Mouse (Mus musculus) gonadal fat pad, adult 2 months (tissue): ENCODE measurements at regions not wholly inside any gene's neighbourhood (a gene's known extent, or its start where the extent isn't known, plus 50 kb on each side); places are given as distances from the start of the nearest gene placed in this dataset.
A peak's percentile ranks its signal among the peaks of the same experiment; 100 is the strongest.

ENCODE experiments used
- DNase-seq: peaks from one replicate; pipeline ENCODE4 v3.0.0-alpha.2; 2012; ENCODE audit warnings: low read depth

GRCm38 (mm10) chr3:103464181-103464580 lies 110.8 kb upstream of the Syt6 start:
- no peak for DNase-seq

DNA sequence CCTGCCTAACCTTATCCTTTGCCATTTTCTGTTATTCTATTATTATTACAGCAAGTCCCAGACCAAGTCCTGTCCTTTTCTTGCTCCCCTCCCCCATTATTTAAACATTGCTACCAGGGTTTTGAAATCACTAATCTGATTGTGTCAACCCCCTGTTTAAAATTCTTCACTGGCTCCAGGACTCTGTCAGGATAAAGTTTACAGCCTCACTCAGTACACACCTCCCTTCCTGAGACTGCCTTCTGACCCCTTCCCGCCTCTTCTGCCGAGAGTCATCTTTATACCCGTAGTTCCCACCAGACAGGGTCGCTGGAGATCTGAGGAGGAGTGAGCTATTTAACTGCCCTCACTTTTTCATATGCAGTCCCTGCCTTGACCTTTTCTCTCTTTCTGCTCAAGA lies 110.3 kb upstream of the Syt6 start:
- no peak for DNase-seq

DNA sequence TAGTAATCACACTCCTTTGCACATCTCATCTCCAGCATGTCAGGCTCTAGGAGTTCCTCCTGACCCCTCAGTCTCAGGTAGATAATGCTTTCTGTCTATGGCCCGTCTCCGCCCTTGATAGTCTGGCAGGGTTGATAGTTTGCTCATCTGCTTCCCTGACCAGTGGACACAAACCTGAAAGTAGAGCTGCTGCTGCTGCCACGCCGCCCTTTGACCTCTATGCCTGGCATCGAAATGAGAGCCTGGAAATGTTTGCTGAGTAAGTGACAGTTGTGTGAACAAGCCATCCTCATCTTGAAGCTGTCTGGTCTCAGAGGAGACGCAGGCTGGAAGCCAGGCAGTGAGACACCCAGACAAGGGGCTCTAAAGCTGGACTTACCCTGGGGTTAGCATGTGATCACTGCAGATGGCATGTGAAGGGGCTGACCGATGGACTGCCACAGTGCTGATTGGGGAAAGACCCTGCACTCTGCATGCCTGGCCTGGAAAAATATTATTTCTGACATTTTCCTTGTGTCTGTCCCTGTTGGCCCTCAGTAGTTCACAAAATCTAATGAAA lies 109.8 kb upstream of the Syt6 start:
- no peak for DNase-seq

GRCm38 (mm10) chr3:103465948-103466347 lies 109.1 kb upstream of the Syt6 start:
- DNase-seq, result no peak

- no peak for DNase-seq
These were observed 104.2 kb upstream of the Syt6 start for GRCm38 (mm10) chr3:103470586-103471400.

GRCm38 (mm10) chr3:103472598-103472997 lies 102.4 kb upstream of the Syt6 start:
- DNase-seq, result no peak

DNA sequence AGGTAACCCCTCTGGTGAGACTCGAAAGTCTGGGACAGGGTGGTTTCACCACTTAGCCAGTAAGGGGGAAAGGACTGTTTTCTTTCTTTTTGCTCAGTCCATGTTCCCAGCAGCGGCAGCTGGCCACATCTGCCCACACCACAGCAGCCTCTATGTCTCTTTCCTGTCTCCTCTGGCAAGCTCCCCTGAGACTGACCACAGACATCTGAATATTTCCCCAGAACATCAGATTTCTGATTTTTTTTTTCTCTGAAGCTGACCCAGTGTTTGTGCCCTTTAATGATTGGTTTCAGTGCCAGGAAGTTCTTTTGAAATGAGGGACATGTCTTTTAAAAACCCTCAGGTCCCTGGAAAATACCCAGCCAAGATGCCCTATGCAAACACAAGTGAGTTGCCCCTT lies 101.7 kb upstream of the Syt6 start:
- no peak for DNase-seq

DNA sequence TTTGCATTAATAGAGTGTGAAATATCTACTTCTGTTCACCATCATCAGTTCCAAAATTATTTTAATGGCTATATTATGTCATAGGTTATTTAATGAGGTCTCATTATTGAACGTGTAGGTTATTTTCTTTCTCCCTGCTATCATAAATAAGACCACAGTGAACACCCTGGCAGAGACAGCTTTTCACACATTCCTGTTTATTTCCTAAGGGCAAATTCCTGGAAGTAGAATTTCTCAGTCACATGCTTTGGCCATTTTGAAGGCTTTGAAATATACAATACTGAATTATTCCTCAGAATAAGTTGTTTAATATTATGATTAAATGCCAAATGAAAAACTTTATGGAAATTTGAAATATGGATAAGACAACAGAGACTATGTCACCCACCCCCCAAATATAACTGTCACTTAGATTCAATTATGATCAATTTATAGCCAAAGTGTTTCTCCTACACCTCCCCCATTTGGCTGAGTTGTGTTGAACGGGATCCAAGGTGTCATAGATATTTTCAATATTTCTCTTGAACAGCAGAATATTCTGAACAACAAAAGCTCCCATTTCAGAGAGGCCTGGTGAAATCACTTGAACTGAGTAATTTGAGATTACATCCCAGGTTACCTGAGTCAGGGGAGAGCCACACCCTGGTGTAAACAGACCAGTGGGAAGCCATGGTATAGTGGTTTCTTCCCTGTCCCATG lies 95.0 kb upstream of the Syt6 start:
- DNase-seq, result no peak

- DNase-seq, result no peak
These were observed 94.4 kb upstream of the Syt6 start for GRCm38 (mm10) chr3:103480676-103481075.

DNA sequence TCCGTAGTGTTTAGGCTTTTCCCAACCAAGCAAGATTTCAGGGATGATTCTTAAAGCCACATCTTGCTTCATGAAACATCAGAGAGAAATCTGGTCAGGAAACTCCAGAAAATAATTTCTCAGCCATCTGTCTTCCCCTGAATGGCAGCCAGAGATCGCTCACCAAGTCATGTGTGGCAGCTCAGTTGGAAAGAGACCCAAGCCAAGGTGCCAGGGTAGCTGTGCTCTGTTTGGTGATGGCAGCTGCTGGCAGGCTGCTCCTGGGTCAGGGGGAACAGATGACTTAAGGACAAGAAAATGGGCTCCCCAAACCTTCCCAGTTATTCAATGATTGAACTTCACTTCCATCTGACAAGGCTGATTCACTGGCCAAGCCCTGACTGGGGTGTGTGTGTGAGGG lies 91.7 kb upstream of the Syt6 start:
- DNase-seq, result no peak

DNA sequence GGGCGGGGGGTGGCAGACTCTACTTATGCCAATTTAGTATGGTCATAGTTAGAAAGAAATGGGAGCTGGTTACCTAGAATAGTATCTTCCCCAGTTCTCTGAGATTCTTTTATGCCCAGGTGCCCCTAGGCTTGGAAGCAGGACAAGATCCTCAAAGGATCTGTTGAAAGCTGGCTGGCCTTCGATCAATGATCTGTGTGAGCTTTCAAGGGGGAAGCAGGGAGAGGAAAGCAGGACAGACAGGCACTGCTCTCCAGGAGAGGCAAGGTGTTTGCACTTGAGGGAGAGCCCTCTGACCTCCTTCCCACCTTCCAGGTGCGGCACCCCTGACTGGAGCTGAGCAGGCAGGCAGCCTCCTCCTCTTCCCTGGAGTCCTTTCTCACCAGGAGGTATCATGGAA lies 91.3 kb upstream of the Syt6 start:
- DNase-seq, result no peak

DNA sequence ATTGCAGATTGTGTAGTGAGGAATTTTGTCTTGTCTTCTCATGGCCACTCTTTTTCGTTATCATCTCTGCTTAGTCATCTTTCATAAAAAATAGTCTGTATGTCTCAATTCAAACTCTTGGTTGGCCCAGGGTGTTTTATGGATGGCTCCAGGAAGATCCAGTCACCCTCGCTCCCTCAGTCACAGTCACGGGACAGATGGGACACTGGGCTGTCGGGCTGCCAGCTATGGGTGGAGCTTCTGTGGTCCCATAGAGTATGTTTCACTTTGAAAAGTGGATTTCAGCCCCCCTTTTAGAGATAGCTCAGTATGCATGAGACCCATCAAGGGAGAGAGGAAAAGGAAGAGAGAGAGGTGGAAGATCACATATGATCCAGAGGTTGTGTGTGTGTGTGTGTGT lies 85.2 kb upstream of the Syt6 start:
- DNase-seq, result no peak

- no peak for DNase-seq
These were observed 84.1 kb upstream of the Syt6 start for GRCm38 (mm10) chr3:103490966-103491365.

- no peak for DNase-seq
These were observed 82.8 kb upstream of the Syt6 start for GRCm38 (mm10) chr3:103492211-103492610.

DNA sequence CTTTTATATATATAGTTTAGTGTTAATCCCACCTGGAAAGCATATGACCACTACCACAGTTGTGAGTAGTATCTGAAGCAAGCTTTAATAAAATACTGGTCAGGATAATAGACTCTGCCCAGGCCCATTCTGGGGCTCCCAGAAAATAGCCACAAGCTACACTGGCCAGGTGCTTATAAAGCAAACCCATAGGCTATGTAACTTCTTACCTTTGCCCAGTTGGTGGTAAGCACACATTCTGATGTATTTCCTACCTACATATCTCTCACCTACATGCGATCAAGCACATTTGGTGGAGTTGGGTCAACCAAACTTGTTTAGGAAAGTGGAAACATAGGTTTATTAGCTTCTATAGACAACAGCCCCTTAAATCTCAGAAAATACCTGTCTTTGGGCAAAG lies 81.4 kb upstream of the Syt6 start:
- DNase-seq, result no peak

GRCm38 (mm10) chr3:103494043-103494442 lies 81.0 kb upstream of the Syt6 start:
- no peak for DNase-seq

DNA sequence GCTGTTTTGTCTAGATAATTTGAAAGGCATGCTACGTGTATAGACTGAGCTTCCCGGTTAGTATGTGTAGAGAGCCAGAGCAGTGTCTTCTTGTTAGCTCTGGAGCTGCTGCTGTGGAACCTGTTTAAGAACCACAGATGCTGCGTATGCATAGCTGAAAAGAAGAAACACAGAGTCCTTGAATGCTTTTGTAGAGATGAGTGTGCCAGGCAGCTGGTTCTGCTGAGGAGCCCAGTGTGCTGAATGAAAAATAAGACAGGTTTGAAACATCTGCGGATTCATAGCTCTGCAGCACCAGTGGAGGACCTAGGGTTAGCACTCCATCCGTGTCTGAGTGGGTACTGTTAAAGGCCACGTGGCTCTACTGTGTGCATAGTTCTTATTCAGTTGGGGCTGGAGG lies 78.9 kb upstream of the Syt6 start:
- DNase-seq, result no peak

DNA sequence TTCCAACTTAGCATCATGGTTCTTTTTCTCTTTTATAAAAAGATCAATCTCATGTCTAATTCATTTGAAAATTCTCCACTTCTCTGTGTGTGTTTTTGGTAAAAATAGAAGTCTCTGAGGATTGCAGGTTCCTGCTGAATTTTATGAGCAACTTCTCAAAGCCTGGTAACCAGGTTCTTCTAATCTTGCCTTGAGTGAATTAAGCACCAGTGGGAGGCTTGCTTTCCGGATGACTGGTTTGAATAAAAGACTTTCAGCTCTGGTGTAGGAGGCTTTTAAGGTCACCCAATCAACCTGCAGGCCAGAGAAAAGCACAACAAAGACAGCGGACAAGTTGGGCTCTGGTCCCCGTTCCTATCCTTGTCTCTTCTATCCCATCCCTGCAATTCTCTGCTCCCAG lies 78.3 kb upstream of the Syt6 start:
- no peak for DNase-seq

- DNase-seq, result peak; percentile 22
These were observed 77.3 kb upstream of the Syt6 start for GRCm38 (mm10) chr3:103497696-103498095.

- DNase-seq, result no peak
These were observed 76.6 kb upstream of the Syt6 start for GRCm38 (mm10) chr3:103498458-103498857.

GRCm38 (mm10) chr3:103499801-103500200 lies 75.2 kb upstream of the Syt6 start:
- DNase-seq, result no peak

DNA sequence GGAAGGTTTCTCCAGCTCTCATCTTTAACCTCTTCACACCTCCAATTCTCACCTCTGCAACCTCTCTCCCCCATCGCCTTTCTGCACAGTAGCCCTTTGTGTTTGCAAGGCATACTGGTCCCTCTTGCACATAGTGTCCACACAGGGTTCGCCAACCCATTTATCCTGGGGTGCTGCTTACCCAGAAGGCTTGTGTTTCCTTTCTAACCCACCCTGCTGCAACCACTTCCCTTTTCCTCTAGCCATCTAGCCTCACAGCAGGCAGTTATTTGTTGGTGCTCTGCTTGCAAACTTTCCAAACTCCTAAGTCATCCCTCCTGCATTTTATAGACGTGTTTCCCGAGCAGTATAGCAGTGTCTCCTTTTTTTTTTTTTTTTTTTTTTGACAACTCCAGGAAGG lies 74.7 kb upstream of the Syt6 start:
- no peak for DNase-seq

- DNase-seq, result no peak
These were observed 70.9 kb upstream of the Syt6 start for GRCm38 (mm10) chr3:103504160-103504559.
